Mouse (Mus musculus): ENCODE measurements around the gene Orai1.

GRCm38 (mm10) chr5:123059757-123060520 is 45.1 kb downstream of the Orai1 start:
- TF ChIP-seq CTCF (IDR thresholded peaks at IDR 0.05; ENCODE audit: control insufficient read depth, insufficient read depth, insufficient read length) = peak; percentile 2
- no peak for TF ChIP-seq MYOG (IDR thresholded peaks at IDR 0.05; ENCODE audit: control insufficient read depth, extremely low read depth, insufficient read length)
- no peak for TF ChIP-seq MAX (IDR thresholded peaks at IDR 0.05)
- TF ChIP-seq CEBPB (IDR thresholded peaks at IDR 0.05; ENCODE audit: low read depth) = no peak
- no peak for TF ChIP-seq USF1 (IDR thresholded peaks at IDR 0.05; ENCODE audit: low read depth)
- no peak for TF ChIP-seq MYOD1 (IDR thresholded peaks at IDR 0.05; ENCODE audit: control insufficient read depth, insufficient read length, low read depth)
- no peak for TF ChIP-seq FOSL1 (IDR thresholded peaks at IDR 0.05; ENCODE audit: insufficient read depth, low read length, poor library complexity, severe bottlenecking)

Measured in C2C12 (cell line).